Mouse (Mus musculus) small intestine, adult 2 months (tissue): ENCODE measurements around the gene Rgs7bp.

Experiments
- CTCF ChIP-seq: fragments of 200-500 bp; IDR thresholded peaks from 2 replicates; pipeline ENCODE4 v1.5.1; 2012; ENCODE audit warnings: low read depth, mild to moderate bottlenecking, control low read depth, inconsistent platforms, low read length, moderate library complexity, mixed read lengths; ENCODE audit not compliant: insufficient replicate concordance, insufficient read length; ENCODE audit errors: extremely low read depth
- POLR2A ChIP-seq: fragments of 200-500 bp; IDR thresholded peaks from 2 replicates; pipeline ENCODE4 v1.6.1; 2012; ENCODE audit warnings: low read depth, mild to moderate bottlenecking, control low read depth, inconsistent platforms, low read length, moderate library complexity

- no peak for TF ChIP-seq POLR2A
- TF ChIP-seq CTCF: no peak
Measured at GRCm38 (mm10) chr13:105001714-105002113, 53.0 kb downstream of the Rgs7bp start.
